Mouse (Mus musculus): ENCODE measurements around the gene Nit1.
"Not testable (repeated sequence)": the region's sequence is repeated elsewhere in the genome, so short reads cannot be mapped to it uniquely, and the experiment has no call there.

Nit1 gene

DNA sequence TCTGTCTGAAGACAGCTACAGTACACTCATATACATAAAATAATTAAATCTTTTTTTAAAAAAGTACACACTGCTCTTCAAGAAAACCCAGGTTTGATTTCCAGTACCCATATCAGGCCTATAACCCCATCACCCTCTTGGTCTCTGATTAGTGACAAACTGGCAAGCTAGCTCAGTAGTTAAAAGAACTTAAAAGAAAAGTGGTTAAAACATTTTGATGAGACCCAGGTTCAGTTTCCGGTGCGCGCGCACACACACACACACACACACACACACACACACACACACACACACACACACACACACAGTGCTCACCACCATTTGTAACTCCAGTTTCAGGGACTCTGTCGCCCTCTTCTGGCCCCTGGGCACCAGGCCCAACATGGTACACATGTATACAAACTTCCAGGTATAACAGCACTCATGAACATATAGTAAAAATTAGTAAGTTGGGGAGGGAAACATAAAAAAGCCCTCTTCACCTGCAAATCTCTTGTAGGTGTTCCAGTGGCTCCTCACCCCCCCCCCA is 10.4 kb upstream of the Nit1 start:
- peak; percentile 74 to 78 for DNase-seq (ENCODE audit: low read depth in 2 of 2, low spot score in 2 of 2)

DNA sequence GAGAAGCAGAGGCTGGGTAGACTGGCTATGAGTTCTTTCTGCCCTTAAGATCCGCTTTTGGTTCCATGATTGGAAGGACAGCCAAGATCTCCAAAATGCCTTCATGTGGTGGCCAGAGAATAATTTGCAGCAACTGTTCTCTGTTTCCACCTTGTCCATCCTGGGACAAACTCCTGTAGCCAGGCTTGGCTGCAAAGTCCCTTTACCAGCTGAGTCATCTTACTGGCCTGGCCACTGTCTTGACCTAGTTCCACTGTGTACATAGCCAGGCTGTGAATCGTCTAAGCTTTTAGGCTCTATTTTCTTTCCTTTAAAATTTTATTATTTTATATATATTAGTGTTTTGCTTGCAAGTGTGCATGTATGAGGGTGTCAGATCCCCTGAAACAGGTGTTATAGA is 3.8 kb upstream of the Nit1 start:
- no peak for DNase-seq (ENCODE audit: low read depth in 2 of 2, low spot score in 2 of 2)

DNA sequence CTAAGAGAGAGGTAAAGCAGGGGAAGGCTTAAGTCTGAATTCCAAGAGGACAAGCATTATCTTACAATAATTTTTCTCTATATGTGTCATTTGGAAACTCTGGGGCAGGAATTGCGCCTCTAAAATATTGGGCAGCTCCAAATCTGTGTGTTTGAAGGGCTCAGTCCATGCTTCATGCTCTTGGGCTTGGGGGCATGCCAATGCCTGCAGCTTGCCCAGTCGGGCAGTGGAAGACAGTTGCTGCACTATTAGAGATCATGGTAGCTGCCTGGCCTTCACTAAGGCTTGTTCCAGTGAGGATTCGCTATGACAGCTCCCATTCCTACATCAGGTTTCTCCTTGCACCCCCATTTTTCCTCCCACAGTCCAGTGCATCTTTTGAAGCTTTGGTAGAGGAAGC is 3.2 kb upstream of the Nit1 start:
- no peak for DNase-seq (ENCODE audit: low read depth in 2 of 2, low spot score in 2 of 2)

DNA sequence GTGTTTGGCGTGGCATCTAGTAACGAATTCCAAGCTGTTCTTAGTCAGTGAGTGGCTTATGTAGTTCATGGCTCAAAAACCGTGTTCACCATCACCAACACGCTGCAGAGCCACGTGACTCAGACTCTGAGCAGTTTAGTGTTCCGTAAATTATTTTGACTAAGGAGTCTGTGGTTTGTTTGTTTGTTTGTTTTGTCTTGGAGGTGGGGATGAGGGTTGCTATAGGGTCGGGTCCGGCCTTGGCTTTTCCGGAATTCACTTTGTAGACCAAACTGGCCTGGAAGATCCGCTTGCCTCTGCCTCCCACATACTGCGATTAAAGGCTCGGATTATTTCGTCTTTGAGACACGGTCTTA is 627 bp upstream of the Nit1 start:
- DNase-seq (ENCODE audit: low read depth in 2 of 2, low spot score in 2 of 2): no peak

DNA sequence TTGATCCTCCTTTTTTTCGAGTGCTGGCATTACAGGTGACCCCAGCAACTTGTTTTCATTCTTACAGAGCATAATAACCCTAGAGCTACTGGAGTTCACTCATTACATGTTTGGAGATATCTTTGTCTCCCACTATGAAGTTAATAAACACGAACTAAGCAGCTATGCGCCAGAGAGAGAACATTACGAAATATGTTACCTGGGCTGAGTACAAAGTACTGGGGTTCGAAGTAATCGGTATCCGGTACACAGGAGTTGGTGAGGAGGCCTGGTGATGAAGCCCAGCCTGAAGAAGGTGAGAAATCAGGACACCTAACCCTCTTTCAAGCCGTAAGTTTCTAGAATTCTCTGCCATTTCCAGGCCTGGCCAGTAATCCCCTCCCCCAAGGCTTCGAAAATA is 731 bp downstream of the Nit1 start:
- no peak for DNase-seq (ENCODE audit: low read depth in 2 of 2, low spot score in 2 of 2)

DNA sequence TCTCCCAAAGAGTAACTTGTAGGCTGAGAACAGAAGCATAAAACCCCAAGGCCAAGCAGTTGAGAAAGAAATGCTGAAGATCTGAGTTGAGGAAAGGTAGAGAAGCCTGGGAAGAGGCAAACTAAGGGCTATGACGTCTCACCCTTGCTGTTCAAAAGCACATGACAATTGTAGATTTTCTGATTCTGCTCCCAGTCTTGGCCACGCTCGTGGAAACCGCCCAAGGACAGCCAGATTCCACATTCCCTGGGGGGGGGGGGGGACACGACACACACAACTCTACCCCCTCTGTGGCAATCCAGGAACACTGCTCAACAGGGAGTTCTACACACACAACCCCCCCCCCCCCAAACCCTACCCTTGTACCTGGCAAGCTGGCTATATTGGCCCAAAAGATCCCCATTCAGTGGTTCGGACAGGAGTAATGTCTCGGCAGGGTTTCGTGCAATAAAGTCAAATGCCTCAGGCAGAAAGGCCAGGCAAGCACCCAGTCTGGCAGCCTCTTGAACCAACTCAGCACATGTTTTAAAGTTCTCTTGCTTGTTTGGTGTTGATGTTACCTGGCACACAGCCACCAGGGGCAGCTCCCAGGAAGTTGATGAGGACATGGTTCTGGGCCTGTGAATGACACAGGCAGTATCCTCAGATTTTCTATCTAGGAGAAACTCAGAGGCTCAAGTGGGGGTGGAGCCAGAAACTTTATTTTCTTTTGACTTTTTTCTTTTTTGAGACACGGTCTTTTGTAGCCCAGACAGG is 1.3 kb downstream of the Nit1 start:
- no peak for DNase-seq (ENCODE audit: low read depth in 2 of 2, low spot score in 2 of 2)

DNA sequence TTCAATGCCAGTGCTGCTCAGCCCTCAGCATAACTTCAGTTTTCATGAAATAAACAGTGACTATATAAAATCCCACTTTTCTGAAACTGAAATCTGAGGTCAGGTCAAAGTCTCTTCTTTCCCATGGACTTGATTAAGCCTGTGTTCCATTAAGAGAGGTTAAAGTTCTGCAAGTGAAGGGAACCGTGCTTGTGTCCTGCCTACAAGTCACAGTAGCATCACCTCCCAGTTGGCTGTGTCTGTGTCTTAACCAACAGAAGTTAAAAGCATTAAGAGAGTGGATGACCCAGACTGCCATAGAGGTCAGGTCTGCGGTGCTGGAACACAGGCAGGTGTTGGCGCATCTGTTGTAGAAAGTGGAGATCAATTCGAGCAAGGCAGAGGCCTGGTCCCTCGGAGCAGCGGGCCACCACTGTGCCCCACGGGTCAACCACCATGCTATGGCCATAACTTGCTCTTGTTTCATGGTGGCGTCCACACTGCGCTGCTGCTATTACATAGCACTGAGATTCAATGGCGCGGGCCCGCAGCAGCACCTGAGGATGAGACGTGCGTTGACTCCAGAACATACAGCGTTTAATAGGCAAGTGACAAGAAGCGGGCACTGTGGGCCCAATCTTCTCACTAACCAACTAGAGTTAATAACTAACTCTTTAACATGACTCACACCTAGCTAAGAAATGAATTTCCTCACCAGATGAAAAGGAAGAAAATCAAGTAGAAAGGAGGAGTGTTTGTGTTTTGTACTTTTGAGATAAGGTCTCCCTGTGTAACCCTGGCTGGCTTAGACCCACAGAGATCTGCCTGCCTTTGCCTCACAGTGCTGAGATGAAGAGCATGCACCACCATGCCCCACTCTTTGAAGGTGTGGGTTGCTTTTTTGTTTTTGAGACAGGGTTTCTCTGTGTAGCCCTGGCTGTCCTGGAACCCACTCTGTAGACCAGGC is 2.9 kb downstream of the Nit1 start:
- DNase-seq (ENCODE audit: low read depth in 2 of 2, low spot score in 2 of 2): no peak

DNA sequence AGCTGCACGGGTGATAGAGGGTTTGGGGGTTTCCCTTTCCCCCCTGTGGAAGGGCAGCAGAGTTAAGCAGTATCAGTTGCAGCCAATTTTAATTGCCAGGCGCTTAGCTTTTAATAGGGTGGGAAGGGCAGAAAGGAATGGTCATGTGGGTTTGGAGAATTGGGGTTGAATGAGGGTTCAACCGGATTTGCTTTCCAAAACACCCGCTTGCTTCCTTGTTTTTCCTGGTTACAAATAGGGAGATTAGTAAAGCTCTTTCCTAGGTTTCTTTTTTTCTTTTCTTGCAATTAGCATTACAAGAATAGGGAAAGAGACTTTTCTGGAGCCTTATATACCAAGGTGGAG is 15.3 kb downstream of the Nit1 start:
- DNase-seq (ENCODE audit: low read depth in 2 of 2, low spot score in 2 of 2): no peak

DNA sequence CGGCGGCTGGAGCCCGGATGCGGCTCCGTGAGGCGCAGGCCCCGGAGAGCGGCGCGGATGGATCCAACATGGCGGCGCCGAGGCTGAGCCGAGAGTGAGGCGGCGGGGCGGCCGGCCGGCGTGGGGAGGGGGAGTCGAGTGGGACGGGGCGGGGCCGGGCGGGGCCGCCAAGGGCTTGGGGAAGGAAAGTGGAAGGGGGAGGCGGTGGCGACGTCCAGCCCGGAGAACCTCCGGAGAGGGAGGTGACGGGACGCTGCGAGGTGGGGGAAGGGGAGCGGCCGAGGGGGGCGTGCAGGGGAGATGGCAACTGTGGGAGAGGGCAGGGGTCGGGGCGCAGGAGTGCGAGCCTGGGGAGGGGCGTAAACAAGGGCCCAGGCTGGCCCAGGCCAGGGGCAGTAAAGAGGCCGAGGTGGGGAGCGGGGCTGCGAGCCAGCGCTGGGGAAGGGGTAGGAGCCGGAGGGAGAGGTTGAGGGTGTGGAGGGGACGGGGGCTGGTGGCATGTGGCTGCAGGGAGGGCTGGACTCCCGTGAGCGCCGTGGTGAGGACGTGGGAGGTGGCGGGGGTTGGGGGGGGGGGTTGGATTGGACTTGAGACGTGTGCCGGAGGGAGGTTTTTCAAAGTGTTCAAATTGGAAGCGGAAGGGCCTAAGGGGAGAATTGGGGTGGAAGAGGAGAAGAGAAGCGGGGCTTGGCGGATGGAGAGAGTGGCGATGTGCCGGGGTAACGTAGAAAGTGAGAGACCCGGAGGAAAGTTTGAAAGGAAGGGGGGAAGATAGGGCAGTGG is 15.8 kb downstream of the Nit1 start:
- DNase-seq (ENCODE audit: low read depth in 2 of 2, low spot score in 2 of 2): peak; percentile 13 to 19

DNA sequence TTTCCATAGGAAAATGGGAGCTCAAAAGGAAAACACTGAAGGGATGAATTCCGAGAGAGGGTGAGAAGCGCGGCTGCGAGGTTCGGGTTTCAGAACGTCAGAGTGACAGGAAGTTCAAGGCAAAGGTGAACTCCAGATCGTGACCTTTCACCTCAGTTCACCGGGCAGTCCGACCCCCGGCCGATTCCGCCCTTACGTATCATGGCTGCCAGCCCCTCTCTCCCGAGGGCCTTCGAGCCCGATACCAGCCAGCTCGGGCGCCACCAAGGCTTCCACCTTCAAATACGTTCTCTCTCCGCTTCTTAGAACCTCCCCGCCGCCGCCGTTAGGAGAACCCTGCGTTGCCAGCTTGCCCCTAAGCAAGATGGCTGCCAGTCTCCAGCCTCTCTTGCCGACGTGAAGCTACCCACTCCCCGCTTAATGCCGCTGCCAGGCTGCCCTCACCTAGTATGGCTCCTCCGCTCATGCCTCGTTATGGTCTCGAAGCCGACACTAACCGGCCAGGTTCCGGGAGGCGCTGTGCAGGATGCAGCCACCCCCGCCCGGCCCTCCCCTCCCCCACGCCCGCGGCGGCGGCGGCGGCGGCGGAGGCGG is 16.5 kb downstream of the Nit1 start, which contains the start of gene Dedd:
Gene Dedd, plus strand, starts transcription at position 307 of the 594 bp plus-strand sequence.
- DNase-seq (ENCODE audit: low read depth in 2 of 2, low spot score in 2 of 2): peak; percentile 86 to 87

DNA sequence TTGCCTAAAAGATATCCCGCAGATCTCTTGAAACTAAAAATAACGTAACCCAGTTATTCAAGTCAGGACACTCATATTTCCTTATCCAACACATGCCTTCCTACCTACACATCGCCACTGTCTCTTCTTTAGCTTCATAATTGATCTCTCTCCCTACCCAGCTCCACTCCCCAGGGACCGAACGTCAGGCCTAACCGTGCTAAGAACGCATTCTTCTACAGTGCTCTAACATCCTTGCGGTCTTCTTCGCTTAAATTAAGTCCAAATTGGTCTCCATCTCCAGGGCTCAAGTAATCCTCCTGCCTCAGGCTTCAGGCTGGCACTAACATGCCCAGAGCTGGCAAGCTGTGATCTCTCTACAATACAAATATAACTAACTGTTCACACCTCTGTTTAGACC is 17.2 kb downstream of the Nit1 start:
- DNase-seq (ENCODE audit: low read depth in 2 of 2, low spot score in 2 of 2): no peak

DNA sequence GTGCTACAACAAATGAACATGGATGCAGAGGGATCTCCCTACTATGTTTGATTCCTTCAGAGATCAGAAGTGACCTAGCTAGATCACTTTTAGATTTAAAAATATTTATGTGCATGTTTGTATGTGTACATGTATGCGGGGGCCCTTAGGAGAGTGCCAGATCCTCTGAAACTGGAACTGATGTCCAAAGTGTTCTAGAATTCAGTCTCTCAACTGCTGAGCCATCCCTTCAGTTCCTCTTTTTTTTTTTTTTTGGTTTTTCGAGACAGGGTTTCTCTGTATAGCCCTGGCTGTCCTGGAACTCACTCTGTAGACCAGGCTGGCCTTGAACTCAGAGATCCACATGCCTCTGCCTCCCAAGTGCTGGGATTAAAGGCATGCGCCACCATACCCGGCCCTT is 18.9 kb downstream of the Nit1 start:
- DNase-seq (ENCODE audit: low read depth in 2 of 2, low spot score in 2 of 2): not testable (repeated sequence)

DNA sequence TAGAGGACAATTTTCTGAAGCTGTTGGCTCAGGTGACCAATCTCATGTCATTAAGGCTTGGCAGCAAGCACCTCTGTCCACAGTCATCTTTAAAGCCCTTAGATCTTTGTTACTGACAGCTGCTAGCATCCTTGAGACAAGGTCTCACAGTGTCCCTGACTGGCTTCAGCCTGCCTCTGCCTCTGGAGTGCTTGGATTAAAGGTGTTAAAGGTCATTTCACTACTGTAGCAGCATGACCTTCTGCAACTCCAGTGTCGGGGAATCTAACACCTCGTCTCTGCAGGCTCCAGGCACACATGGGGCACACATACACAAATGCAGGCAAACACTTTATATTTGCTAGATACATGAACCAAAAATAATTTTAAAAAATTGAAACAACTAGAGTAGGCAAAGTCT is 19.9 kb downstream of the Nit1 start:
- no peak for DNase-seq (ENCODE audit: low read depth in 2 of 2, low spot score in 2 of 2)

DNA sequence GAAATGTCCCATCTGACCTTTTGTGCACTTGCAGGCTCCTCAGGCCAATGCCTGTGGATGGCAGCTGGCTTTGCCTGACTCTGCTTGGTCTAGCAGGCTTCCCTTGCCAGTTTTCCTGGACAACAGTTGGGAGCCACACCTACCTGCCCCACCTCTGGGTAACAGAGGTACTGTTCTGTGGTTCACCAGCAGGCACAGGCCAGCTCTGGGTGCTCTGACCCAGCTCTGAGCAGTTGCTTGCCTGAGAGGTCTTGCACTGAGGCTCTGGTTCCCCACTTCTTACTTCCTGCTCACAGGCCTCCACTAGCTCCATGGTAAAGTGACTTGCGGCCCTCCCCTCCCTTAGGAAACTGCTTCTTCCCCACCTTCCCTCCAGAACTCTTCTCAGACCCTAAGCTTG is 23.4 kb downstream of the Nit1 start:
- no peak for DNase-seq (ENCODE audit: low read depth in 2 of 2, low spot score in 2 of 2)

DNA sequence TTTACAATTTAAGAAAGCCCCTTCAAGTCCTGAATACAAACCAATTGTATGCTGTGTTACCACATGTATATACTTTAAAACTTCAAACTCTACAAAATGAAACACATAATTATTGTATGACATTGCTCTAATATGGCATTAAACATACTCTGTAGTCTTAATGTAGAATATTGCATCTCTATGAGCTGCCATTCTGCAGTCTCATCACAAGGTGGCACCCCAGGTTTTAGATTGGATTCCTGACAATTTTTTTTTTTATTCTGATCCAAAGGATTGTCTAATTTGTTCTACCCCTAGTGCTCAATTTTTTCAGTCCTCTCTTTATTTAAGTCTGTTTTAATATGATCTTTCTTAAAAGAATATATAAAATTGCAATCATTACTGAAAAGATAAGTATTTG is 24.0 kb downstream of the Nit1 start:
- DNase-seq (ENCODE audit: low read depth in 2 of 2, low spot score in 2 of 2): peak in 1 of 2 experiments; percentile 46

DNA sequence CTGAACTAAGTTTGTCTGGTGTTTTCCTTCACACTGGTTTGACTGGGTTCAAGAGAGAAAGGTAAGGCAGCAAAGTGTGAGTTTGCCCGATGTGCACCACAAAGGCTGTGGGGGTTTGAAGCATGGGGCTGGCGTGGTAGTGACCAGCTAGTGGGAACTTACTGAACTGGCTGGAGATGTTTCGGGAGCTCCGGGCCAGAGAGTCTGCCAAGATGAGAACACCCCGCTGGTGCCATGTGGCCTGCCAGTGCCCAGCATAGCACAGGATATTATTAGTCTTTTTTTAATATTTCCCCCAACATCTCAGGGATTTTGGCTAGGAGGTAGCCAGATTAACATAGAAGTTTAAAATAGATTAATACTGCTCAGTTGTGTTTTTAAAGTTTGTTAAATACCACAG is 25.3 kb downstream of the Nit1 start:
- DNase-seq (ENCODE audit: low read depth in 2 of 2, low spot score in 2 of 2): no peak

DNA sequence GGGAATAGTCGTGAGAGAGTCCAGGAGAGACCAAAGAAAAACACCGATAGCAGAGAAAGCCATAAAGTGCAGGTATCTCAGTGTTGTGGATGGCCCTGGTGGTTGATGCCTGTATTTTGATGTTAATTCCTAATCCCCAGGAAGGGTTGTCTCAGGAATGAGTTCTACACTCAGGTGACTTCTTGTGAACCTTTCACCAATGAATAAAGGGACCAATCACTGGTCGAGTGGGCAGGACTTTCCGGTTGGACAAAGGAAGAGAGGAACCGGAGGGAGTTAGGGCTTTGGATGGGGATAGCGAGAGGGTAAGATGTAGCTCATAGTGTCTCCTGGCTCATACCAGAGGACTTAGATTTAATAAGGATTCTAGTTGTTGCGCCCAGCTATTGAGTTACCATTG is 25.7 kb downstream of the Nit1 start:
- DNase-seq (ENCODE audit: low read depth in 2 of 2, low spot score in 2 of 2): no peak

DNA sequence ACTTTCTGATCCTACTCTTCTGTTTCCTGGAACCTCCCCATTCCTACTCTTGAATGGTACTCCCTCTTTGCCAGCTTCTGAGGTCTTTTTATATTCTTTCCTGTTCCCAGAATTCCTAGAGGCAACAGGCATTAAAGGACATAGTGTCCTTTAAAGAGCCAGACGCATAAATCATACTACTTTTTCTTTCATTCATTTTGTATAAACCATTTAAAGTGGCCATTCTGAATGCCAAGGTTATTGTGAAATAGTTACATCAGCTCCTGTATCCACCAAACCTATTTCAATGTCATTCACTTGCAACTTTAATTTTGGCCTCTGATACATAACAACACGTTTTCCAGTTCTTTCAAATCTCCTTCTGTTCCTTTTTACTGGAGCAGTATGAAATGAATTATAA is 36.1 kb downstream of the Nit1 start:
- DNase-seq (ENCODE audit: low read depth in 2 of 2, low spot score in 2 of 2): no peak

DNA sequence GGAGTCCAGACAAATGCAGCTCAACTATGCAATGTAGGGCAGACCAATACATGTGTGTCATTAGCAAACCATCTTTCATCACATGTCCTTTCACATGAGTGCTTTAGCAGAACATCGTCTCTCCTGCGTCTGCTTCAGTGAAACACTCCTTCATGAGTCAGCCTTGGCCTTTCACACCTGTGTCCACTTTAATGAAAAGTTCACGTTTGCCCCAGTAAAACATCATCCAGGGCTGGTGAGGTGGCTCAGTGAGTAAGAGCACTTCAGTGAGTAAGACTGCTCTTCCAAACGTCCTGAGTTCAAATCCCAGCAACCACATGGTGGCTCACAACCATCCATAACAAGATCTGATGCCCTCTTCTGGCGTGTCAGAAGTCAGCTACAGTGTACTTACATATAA is 39.3 kb downstream of the Nit1 start:
- not testable (repeated sequence) for DNase-seq (ENCODE audit: low read depth in 2 of 2, low spot score in 2 of 2)

DNA sequence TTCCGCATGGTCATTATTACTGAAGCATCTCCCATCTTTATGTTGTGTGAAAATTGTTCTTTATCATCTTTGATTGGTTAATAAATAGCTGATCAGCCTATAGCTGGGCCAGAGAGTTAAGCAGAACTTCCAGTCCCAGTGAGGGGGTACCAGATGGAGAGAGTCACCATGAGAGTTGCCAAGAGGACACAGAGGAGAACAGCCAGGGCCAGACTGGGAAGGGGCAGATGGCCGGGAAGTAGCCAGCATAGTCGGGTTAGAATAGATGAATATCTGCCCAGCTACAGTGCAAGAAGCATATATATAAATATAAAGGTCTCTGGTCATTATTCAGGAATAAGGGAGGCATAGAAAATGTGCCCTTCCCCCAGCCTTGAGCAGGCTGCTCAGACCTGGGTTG is 47.2 kb downstream of the Nit1 start:
- DNase-seq (ENCODE audit: low read depth in 2 of 2, low spot score in 2 of 2): no peak

DNA sequence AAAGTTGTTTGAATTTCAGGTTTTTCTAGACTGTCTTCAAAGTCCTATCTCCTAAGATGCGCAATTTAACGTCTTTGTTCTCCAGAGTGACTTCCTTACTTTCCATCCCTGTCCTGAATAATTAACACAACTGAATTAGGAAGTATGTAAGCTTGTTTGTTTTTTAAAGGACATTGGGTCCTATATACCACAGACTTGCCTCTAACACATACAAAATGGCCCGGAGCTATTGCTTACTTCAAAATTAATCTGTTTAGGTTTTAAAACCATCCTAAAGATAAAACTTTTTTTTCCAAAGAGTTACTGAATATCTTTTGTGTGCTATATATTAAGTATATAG is 50.4 kb downstream of the Nit1 start:
- DNase-seq (ENCODE audit: low read depth in 2 of 2, low spot score in 2 of 2): no peak

All from CD8-positive naive resting alpha-beta T cell, adult 2 months (primary cell).